Mouse (Mus musculus) lung, embryonic 16.5 days (tissue): ENCODE results near the gene Btaf1. TPM values are rescaled to one million over a fixed set of nuclear protein-coding genes. Genes with fewer than 3 reads are reported as not detected.
A peak's percentile ranks its signal among the peaks of the same experiment; 100 is the strongest.

Experiments
- ATAC-seq: fragments of 200-750 bp; cut with Nextera tagmentation; 2 replicates; pipeline ENCODE4 v1.8.0; 2017; ENCODE audit warnings: low read depth, mild to moderate bottlenecking, moderate library complexity
- H3K27ac ChIP-seq: fragments of 300-500 bp; sonication (generic); 2 replicates; pipeline ENCODE4 v1.5.1; 2014; ENCODE audit warnings: mild to moderate bottlenecking, control low read depth, low read length
- H3K27me3 ChIP-seq: fragments of 300-500 bp; sonication (generic); 2 replicates; pipeline ENCODE4 v1.6.1; 2014; ENCODE audit warnings: low read depth, low read length, mixed read lengths; ENCODE audit not compliant: control insufficient read depth, insufficient read depth
- H3K36me3 ChIP-seq: fragments of 300-500 bp; sonication (generic); 2 replicates; pipeline ENCODE4 v1.6.1; 2014; ENCODE audit warnings: low read length; ENCODE audit not compliant: control insufficient read depth, insufficient read depth
- H3K4me1 ChIP-seq: fragments of 300-500 bp; sonication (generic); replicated peaks from 2 replicates; pipeline ENCODE4 v1.6.1; 2014; ENCODE audit warnings: low read length, mixed read lengths; ENCODE audit not compliant: control insufficient read depth, insufficient read depth
- H3K4me2 ChIP-seq: fragments of 300-500 bp; sonication (generic); 2 replicates; pipeline ENCODE4 v1.6.1; 2014; ENCODE audit warnings: low read depth, low read length, control low read depth
- H3K4me3 ChIP-seq: fragments of 300-500 bp; sonication (generic); 2 replicates; pipeline ENCODE4 v1.5.1; 2014; ENCODE audit warnings: mild to moderate bottlenecking, low read length, control low read depth
- H3K9ac ChIP-seq: fragments of 300-500 bp; sonication (generic); 2 replicates; pipeline ENCODE4 v1.6.1; 2014; ENCODE audit warnings: low read length, control low read depth
- H3K9me3 ChIP-seq: fragments of 300-500 bp; sonication (generic); 2 replicates; pipeline ENCODE4 v1.6.1; 2016; ENCODE audit warnings: low read length; ENCODE audit not compliant: control insufficient read depth
- WGBS: fragments of 180-500 bp; shearing (Covaris S2); extraction: QIAGEN DNeasy Blood & Tissue Kit; methylation state at CpG from one replicate; pipeline ENCODE4 v1.1.7; 2014; 5-methylcytosine and 5-hydroxymethylcytosine counted together
- polyA plus RNA-seq: library from polyadenylated mRNA; unstranded; fragments of >200 nt; fragmentation: Nextera tagmentation; extraction: Ambion mirVana; gene quantifications from 2 replicates; pipeline ENCODE4 v1.2.1, GENCODE M21; 2015

Gene Btaf1
- polyA plus RNA-seq, 1 experiment from 2014 or later, result 9.4 TPM

GRCm38 (mm10) chr19:36903377-36903776, 22.5 kb upstream of the Btaf1 start:
- Histone ChIP-seq H3K9ac (no peak overlapping the region; the same call in 1 of the 2 replicates), H3K27me3 (no peaks in the 10 kb centered on the region), H3K27ac (no peak overlapping the region), H3K4me2 (peak overlapping the region; percentile 91), H3K9me3 (no peaks in the 10 kb centered on the region), H3K36me3 (no peaks in the 10 kb centered on the region), H3K4me1 (peaks cover 3% of the 10 kb centered on the region), H3K4me3 (no peak overlapping the region)
- WGBS, result 42% methylated on average over 7 of the region's 7 CpGs
- no peak for ATAC-seq

GRCm38 (mm10) chr19:36904211-36905007, 21.5 kb upstream of the Btaf1 start:
- Histone ChIP-seq H3K4me1 (peaks cover 3% of the 10 kb centered on the region), H3K4me2 (peak overlapping the region; percentile 91), H3K27ac (peak overlapping the region; percentile 36; the same call in 1 of the 2 replicates), H3K27me3 (no peaks in the 10 kb centered on the region), H3K36me3 (no peaks in the 10 kb centered on the region), H3K9me3 (no peaks in the 10 kb centered on the region), H3K9ac (peak overlapping the region; percentile 86), H3K4me3 (peak overlapping the region; percentile 72)
- 2% methylated on average over 41 of the region's 41 CpGs for WGBS
- peak; percentile 78 for ATAC-seq

GRCm38 (mm10) chr19:36909150-36909549, 16.7 kb upstream of the Btaf1 start:
- Histone ChIP-seq H3K4me3 (no peak overlapping the region), H3K4me2 (no peak overlapping the region), H3K27ac (no peak overlapping the region), H3K9ac (no peak overlapping the region), H3K4me1 (no peaks in the 10 kb centered on the region), H3K9me3 (no peaks in the 10 kb centered on the region), H3K27me3 (no peaks in the 10 kb centered on the region), H3K36me3 (no peaks in the 10 kb centered on the region)
- no peak for ATAC-seq
- 82% methylated on average over 3 of the region's 3 CpGs for WGBS

- Histone ChIP-seq H3K4me3 (no peak overlapping the region), H3K4me2 (no peak overlapping the region), H3K27ac (no peak overlapping the region), H3K9ac (no peak overlapping the region), H3K4me1 (no peaks in the 10 kb centered on the region), H3K9me3 (no peaks in the 10 kb centered on the region), H3K36me3 (no peaks in the 10 kb centered on the region), H3K27me3 (no peaks in the 10 kb centered on the region)
- WGBS, result 20% methylated on average over 9 of the region's 9 CpGs
- no peak for ATAC-seq
These were observed 16.1 kb upstream of the Btaf1 start for GRCm38 (mm10) chr19:36909676-36910292.

GRCm38 (mm10) chr19:36910424-36911045, 15.3 kb upstream of the Btaf1 start:
- Histone ChIP-seq H3K27me3 (no peaks in the 10 kb centered on the region), H3K4me2 (no peak overlapping the region), H3K36me3 (no peaks in the 10 kb centered on the region), H3K9ac (no peak overlapping the region), H3K4me3 (no peak overlapping the region), H3K4me1 (no peaks in the 10 kb centered on the region), H3K27ac (no peak overlapping the region), H3K9me3 (no peaks in the 10 kb centered on the region)
- WGBS, result 46% methylated on average over 12 of the region's 12 CpGs
- no peak for ATAC-seq

- H3K4me2 ChIP-seq, result no peak overlapping the region
- no peaks in the 10 kb centered on the region for H3K36me3 ChIP-seq
- H3K4me1 ChIP-seq, result peaks cover 5% of the 10 kb centered on the region; the same call in 1 of the 2 replicates
- WGBS, result 73% methylated on average over 7 of the region's 7 CpGs
- no peaks in the 10 kb centered on the region for H3K9me3 ChIP-seq
- no peak overlapping the region for H3K27ac ChIP-seq
- no peak overlapping the region for H3K4me3 ChIP-seq
- ATAC-seq, result no peak
- no peaks in the 10 kb centered on the region for H3K27me3 ChIP-seq
- no peak overlapping the region for H3K9ac ChIP-seq
These were observed 12.8 kb upstream of the Btaf1 start for GRCm38 (mm10) chr19:36913064-36913463.

- Histone ChIP-seq H3K4me1 (peaks cover 8% of the 10 kb centered on the region), H3K9ac (no peak overlapping the region), H3K36me3 (no peaks in the 10 kb centered on the region), H3K4me3 (no peak overlapping the region), H3K27ac (no peak overlapping the region), H3K4me2 (no peak overlapping the region), H3K27me3 (no peaks in the 10 kb centered on the region), H3K9me3 (no peaks in the 10 kb centered on the region)
- 69% methylated on average over 4 of the region's 4 CpGs for WGBS
- no peak for ATAC-seq
These were observed 9.7 kb upstream of the Btaf1 start for GRCm38 (mm10) chr19:36916206-36916605.

GRCm38 (mm10) chr19:36916876-36917389, 8.9 kb upstream of the Btaf1 start:
- no peaks in the 10 kb centered on the region for H3K36me3 ChIP-seq
- no peaks in the 10 kb centered on the region for H3K9me3 ChIP-seq
- WGBS, result 88% methylated on average over 1 of the region's 1 CpGs
- H3K27ac ChIP-seq, result no peak overlapping the region
- H3K4me3 ChIP-seq, result no peak overlapping the region
- peaks cover 8% of the 10 kb centered on the region for H3K4me1 ChIP-seq
- no peak for ATAC-seq
- no peaks in the 10 kb centered on the region for H3K27me3 ChIP-seq
- no peak overlapping the region for H3K9ac ChIP-seq
- H3K4me2 ChIP-seq, result no peak overlapping the region
